Mouse (Mus musculus) spleen, postnatal 10 days (tissue): ENCODE results near the gene Blnk.
A peak's percentile ranks its signal among the peaks of the same experiment; 100 is the strongest.

ENCODE experiments used
- DNase-seq, 2 experiments: peaks; one replicate each; pipeline ENCODE4 v3.0.0; 2021 to 2022; ENCODE audit warnings: low spot score in 2 of 2

The Blnk gene

DNA sequence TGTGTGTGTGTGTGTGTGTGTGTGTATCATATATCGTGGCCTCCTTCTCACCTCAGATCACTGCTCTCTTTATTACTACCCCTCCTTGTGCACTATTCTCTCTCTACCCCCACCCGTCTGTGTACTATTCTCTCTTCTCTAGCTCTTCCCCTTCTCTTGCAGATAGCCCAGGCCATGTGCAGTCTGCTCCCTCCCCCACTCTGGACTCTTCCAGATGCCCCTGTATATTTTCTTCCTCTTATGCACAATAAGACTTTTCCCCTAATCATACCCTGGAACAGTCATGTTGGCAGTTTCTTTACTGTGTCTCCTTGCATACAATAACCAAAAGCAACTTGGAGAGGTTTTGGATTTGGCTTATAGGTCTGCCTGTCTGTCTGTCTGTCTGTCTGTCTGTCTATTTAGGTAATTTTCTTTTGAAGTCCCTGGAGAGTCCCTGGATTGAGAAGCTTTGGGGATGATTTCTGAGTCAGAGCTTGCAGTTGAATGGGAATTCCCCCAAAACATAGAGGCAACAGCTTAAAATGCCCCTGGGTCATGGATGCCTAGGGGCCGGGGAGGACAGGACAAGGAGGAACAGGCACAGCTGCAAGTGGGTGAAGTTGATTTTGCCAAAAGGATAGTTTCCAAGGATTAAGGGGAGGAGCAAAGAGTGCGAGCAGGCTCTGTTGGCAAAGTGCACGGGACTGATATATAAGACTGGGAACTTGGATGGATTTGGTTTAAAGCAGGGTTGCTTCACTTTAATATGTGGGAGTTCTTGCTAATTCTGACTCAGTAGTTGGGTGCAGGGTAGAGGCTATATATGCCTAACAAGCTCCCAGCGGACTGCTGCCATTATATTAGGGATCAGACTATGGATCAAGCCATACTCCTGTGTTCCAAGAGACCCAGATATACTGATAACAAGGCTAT, 29.1 kb downstream of the Blnk start:
- DNase-seq, result no peak

DNA sequence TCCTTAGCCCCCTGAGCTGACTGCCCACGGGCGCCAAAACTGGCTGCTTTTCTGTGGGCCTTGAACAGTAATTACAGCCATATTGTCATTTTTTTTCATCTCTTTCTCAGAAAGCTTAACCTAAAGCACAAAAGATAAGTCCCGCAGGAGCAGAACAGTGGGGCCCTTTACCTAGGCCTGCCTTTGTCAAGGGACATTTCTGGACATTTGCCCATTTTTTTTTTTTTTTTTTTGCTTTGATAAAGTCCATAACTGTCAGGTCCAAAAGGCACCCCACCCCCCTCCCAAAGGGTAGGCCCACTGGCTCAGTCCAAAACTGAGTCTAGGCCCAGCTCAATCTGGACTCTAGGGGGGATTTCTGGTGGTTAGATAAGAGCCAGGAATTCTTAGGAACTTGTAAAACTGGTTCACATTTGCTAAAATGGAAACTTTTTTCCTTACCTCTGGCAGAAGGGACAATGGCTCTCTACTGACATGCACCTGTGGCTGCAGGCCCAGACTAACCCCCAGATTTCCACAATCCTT, 29.9 kb downstream of the Blnk start:
- DNase-seq, result no peak

DNA sequence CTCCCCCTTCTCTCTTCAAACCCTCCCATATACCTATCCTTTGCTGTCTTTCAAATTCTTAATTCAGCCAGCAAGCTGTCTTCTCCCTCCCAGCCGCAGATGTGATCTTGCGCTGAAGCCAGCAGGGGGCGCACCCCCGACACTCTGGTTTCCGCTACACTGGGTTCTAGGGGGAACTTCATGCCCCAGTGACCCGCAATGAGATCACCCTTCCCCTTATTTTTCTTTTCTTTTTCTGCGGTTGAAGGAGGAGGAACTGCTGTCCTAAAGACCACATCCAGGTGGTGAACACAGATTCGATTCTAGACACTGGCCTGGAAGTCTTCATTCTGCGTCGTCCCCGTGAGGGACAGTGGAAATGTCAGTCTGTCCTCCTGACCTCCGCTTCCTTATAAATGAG, 31.3 kb downstream of the Blnk start:
- peak; percentile 69 to 88 for DNase-seq

DNA sequence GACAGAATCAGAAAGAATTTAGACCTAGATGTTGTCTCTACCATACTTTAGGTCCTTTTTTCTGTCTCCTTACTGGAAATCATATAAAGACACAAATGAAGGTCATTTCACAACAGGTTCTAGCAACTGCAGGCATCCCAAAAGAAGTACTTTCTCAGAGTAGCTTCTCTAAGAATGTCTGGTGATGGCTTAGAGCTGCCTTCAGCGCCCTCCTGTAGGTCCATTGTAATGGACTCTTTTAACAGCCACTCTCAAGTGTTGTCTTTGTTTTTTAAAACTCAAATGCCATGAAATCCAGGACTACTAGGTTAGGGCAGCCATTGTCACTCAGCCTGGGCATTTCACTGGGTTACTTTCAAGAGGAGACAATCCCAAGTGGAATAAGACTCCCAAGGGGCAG, 35.4 kb downstream of the Blnk start:
- DNase-seq, result no peak

DNA sequence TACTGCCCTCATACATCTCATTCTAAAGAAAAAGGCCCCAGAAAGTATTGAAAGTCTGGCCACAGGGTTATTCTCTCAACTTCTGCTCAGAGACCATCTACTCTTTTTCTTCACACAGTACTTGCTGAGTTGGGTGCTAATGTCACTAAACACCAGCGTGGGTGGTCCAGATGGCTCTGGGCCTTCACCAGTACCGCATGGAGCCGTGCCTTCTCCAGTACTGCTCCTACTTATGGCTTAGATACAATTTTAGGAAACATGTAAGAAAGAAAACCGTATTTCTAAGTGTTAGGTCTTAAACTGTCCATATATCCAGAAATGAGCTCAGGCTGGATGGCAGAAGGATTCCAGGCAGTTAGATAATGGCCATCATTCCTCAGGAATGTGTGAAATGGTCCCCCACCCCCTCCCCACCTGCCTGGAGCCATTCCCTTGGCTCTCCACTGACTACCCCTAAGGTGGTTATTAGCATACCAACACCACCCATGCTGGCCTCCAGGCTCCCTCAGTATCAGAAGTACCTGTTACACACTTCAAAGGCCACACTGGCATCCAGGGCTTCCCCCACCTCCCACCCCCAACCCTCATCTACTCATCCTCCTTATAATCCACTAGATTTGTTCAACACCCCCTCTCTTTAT, 47.3 kb downstream of the Blnk start:
- DNase-seq, result no peak

DNA sequence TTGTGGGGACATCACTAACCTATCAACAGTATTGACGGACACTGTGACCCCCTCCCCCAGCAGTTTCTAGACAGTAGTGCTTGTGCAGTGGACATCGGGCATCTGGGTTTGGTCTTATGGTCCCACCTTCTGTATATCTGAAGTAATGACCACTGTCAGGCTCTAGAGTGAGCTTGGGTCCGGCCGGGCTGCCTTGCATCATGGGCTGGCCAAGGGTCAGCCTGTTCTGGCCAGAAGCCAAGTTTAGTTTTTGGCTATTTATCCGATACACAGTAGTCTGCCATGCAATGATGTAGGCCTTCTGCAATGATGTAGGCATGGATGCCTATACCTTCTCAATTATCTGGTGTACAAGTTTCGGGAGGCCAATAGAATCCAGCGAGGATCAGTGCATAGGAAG, 50.8 kb downstream of the Blnk start:
- no peak for DNase-seq

DNA sequence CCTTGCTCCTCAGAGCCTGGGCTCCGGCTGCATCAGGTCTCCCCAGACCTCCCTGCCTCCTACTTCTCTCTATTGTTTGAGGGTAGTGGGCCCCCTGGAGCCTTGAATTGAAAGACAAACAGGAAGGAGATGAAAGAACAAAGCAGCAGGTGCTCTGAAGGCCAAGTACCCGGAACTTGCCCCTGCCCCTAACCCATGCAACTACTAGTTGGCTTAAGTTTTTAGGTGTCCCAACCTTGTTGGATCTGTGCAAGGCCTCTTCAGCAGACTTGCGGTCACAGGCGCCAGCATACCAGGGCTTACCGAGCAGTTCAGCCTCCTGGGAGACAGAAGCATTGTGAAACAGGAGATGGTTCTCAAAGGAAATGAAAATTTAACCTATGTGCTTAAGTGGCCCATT, 58.3 kb downstream of the Blnk start:
- no peak for DNase-seq

DNA sequence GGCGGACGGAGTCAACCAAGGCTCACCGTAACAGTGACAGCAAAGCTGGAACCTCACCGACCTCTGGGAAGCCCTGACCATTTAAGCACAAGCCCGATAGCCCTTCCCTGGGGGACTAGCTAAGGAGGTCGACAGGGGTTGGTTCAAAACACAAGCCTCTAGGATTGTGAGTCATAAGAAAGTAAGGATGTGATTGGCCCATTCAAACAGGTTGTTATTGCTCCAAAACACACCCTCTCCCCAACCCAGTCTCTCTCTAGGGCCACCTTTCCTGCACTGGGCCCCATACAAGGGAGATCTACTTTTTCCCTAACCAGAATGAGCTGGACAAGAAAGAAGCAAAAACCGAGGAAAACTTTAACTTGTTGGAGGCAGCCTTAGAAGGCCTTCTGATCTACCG, 59.0 kb downstream of the Blnk start:
- DNase-seq, result no peak

DNA sequence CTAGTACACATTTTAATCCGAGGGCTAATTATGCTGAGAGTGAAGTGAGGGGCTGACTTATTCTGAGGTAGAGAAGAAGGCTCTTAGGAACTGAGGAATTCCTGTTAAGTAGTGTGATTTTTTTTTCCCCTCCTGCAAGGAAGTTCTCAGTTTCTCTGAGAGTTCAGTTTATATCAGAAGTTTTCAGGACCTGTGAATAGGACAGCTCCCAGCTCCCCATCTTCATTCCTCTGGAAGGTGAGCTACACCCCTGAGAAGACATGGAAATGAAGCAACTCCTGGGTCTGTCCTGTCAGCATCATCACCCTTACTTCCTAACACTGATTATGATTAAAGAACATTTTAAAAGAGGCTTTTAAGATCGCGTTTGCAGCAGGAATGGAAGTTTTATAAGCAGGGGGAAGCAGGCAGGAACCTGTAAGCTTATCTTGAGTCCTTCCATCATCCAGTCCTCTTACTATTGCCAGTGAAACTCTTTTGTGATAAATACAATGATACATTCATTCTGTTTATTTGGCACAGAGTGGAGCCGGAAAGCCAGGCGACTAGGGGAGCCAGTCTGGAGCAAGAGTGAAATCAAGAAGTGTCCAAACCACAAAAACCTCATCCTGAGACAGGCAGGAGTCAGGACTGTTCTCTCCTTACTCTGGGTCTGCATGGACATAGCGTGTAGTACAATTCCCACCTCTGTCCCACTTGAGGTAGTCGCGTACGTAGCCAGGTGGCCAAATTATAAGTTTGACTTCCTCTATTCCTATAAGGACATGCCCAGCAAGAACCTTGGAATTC, 62.6 kb downstream of the Blnk start:
- no peak for DNase-seq

DNA sequence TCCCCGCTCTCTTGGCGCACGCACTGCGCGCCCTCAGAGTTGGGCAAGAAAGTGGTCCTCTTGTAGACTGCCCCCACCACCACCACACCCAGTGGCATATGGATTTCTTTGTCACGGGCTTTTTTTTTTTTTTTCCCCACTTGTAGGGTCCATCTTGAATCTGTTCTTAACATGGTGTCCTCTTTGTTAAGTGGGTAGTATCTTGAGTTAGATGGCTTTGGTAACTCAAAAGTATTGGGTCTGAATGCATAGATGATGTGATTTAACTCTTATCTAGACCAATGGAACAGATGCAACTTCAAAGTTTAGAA, 99.0 kb downstream of the Blnk start:
- no peak for DNase-seq

DNA sequence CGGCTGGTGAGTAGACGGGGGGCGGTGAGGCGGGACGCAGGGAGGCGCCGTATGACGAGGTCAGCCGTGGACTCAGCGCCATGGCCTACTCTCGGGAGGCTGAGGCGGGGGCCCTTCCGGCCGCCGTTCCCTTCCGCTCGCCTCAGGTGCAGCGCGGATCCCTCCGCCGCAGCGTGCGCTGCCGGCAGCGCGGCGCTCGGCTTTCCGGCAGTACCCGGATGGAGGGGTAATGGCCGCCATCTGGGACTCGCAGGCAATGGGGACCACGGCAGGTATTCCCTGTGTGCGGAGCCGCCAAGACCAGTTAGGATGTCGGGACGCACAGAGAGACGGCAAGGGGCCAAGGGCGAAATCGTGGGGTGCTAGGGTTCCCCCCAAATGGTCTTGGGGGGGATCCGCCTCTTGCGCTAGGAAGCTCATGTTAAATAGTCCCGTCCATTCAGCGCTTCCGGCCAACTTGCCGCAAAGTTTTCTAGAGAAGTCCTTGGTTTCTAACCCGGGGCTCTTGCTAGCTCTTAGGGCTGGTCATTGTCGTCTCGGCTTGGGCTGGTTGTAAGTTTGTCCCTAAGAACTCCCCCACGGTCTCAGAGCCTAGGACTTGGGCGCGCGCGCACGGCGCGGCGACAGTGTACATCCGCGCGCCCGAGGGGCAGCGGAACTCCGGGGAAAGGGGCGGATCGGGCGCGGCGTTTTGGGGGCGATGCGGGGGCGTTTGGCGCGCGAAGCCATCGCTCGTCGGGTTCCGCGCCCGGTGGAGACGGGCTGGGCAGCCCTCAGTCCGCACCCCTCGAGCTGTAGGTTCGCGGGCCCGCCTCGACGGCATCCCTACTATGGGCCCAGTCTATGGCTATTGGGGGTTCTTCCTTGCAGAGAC, 99.6 kb downstream of the Blnk start, which contains the start of gene Zfp518a:
TSS of gene Zfp518a (plus strand) at position 187 of the 874 bp plus-strand sequence.
- peak; percentile 87 for DNase-seq

DNA sequence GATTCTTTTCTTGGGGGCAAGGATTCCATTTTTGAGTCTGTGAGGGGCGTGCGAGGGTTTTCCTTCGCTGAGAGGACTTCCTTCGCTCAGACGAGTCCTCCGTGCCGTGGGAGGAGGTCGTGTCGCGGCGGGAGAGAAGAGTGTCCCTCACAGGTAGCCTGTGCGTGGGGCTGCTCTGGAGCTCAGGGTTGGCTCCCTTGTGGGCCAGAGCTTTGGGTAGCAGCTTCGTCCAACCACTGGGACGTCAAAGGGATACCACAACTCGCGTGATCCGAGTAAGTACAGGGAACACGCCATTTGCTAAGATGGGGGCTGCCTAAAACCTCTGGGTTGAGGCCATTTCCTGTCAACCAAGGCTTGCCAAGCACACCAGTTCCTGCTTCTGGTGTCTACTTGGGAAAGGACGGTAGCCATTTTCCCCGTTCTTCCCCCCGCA, 100.2 kb downstream of the Blnk start:
- DNase-seq, result no peak

DNA sequence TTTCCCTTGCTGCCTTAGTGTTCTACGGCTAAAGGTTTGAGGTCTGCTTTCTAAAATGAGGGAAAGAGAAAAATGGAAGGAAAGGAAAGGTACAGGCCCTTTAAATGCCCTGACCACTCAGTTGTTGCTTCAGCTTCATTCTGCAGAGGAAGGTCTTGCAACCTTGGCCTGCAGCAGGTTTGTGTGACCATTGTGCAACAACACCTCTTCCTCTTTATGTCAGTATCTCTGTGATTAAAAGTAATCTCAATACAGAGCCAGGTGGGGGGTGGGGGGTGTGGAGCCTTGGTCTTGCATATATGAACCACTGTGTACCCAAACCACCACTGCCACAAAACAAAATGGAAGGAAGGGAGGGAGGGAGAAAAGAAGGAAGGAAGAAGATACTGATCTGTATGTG, 105.4 kb downstream of the Blnk start:
- no peak for DNase-seq

DNA sequence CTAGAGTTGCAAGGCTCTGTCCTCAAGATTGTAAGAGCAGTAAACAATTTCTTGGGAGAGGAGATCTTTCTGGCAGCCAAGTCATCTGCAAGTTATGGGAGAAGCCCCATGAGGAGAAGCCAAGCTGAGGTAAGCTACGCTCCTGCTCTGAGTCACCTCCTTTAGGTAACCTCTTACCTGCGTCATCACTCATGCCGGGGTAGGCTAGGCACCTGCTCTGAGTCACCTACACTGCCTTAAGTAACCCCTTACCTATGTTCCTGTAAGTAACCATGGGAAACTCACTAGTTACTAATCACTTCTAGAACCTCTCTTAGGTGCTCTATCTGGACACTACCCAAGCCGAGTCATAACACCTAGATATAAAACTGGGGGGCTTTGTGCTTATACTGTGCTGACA, 112.6 kb downstream of the Blnk start:
- no peak for DNase-seq
